Mouse (Mus musculus) megakaryocyte, embryonic 14.5 days (primary cell): ENCODE measurements around the gene Brat1.

Experiments
- FLI1 ChIP-seq: IDR thresholded peaks from 2 replicates; pipeline ENCODE4 v1.6.1; 2012; ENCODE audit warnings: low read length, inconsistent platforms, mixed read lengths
- GATA1 ChIP-seq: IDR thresholded peaks from 3 replicates; pipeline ENCODE4 v1.6.1; 2012; ENCODE audit warnings: mixed read lengths, low read length, inconsistent platforms, borderline replicate concordance

- no peak for TF ChIP-seq GATA1
- TF ChIP-seq FLI1, result no peak
These were observed 22.7 kb upstream of the Brat1 start for GRCm38 (mm10) chr5:140682113-140682512.
